Mouse (Mus musculus): ENCODE results near the gene C1qtnf6. TPM values are rescaled to one million over a fixed set of nuclear protein-coding genes. Genes with fewer than 3 reads are reported as not detected.

Gene C1qtnf6
- polyA plus RNA-seq (2014; fragmentation: Nextera tagmentation; extraction: Ambion mirVana): 5.6 and 7.3 TPM in 2 replicates

DNA sequence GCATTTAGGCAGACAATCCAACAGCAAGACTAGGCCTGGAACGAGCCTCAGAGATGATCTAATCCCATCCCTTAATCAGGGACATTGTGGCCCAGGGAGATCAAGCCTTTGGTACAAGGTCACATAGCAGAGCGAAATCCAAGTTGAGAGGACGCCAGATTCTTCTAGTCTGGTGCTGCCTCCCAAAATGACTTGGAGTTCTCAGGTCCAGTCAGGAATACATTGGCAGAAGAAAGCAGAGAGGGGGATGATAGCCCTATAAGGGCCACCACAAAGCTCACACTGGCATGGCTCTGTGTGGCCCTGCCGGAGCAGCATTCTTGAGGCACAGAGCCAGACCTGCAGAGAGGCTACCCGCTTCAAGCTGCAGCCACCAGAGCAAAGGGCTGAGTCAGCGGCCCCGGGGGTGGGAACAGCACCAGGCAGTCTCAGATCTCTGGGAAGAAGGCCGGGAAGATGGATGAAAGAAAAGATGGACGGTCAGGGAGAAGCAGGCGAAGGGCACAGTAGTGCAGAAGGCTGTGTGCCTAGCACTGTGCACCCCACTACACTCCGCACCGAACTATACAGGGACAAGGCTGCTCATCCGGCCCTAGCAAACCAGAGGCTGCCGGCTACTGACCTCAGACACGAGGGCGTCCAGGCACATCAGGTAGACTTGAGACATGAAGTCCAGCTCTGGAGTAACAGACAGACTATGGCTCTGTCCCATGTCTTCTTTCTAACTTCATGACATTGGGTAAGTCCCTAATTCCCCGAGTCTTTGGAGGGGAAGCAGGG is at the start of gene C1qtnf6:
TSS of gene C1qtnf6 (minus strand) at position 746 of the 780 bp plus-strand sequence.
- peak within 1 kb of the TSS; percentile 61 for H3K4me2 ChIP-seq (ENCODE audit: low read length)
- peak within 1 kb of the TSS; percentile 28 for H3K4me3 ChIP-seq (replicated peaks; ENCODE audit: low read depth, low read length)
- peaks cover 24% of the 10 kb centered on the region for H3K4me1 ChIP-seq (ENCODE audit: control insufficient read depth, insufficient read depth, low read length)
- peak within 1 kb of the TSS; percentile 82 for H3K27ac ChIP-seq (replicated peaks; ENCODE audit: low read depth, low read length)
- H3K36me3 ChIP-seq (ENCODE audit: control insufficient read depth, insufficient read depth, low read length): no peaks in the 10 kb centered on the region
- DNase-seq (no peak), ATAC-seq (ENCODE audit: low FRiP score, low TSS enrichment) (no peak)
- 80% methylated on average over 17 of the region's 17 CpGs for WGBS
- H3K9ac ChIP-seq (replicated peaks; ENCODE audit: low read length): peak within 1 kb of the TSS; percentile 61; the same call in 1 of the 2 replicates
- H3K9me3 ChIP-seq (ENCODE audit: control insufficient read depth, low read length): no peaks in the 10 kb centered on the region
- H3K27me3 ChIP-seq (ENCODE audit: control insufficient read depth, insufficient read depth, low read length): no peaks in the 10 kb centered on the region

DNA sequence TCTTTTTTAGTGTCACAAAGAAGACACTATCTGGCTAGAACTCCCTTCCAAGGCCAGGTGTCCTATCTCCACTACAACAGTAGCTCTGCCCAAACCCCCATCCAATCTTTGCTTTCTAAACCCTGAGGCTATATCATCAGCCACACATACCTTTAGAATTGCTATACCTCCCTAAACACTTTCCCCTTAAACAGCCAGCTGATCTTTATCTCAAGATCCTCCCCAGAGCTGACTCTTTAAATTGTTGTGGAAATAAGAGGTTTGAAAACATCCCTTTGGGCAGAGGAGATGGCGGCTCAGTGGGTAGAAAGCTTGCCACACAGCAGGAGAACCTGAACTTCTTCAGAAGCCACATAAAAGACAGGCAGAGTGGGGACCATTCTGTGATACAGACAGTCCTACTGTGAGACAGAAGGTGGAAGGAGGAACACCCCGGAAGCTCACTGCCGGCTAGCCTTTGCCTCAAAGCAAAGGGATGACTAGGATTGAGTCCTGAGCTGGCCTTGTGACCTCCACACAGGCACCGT is 45.1 kb upstream of the C1qtnf6 start:
- DNase-seq (no peak), ATAC-seq (ENCODE audit: low FRiP score, low TSS enrichment) (no peak)
- H3K4me2 ChIP-seq (ENCODE audit: low read length): no peak overlapping the region
- H3K27me3 ChIP-seq (ENCODE audit: control insufficient read depth, insufficient read depth, low read length): no peaks in the 10 kb centered on the region
- no peaks in the 10 kb centered on the region for H3K9me3 ChIP-seq (ENCODE audit: control insufficient read depth, low read length)
- no peaks in the 10 kb centered on the region for H3K36me3 ChIP-seq (ENCODE audit: control insufficient read depth, insufficient read depth, low read length)
- H3K4me1 ChIP-seq (ENCODE audit: control insufficient read depth, insufficient read depth, low read length): peaks cover 11% of the 10 kb centered on the region
- no peak overlapping the region for H3K4me3 ChIP-seq (replicated peaks; ENCODE audit: low read depth, low read length)
- H3K27ac ChIP-seq (replicated peaks; ENCODE audit: low read depth, low read length): no peak overlapping the region
- no peak overlapping the region for H3K9ac ChIP-seq (replicated peaks; ENCODE audit: low read length)
- WGBS: 51% methylated on average over 4 of the region's 4 CpGs

DNA sequence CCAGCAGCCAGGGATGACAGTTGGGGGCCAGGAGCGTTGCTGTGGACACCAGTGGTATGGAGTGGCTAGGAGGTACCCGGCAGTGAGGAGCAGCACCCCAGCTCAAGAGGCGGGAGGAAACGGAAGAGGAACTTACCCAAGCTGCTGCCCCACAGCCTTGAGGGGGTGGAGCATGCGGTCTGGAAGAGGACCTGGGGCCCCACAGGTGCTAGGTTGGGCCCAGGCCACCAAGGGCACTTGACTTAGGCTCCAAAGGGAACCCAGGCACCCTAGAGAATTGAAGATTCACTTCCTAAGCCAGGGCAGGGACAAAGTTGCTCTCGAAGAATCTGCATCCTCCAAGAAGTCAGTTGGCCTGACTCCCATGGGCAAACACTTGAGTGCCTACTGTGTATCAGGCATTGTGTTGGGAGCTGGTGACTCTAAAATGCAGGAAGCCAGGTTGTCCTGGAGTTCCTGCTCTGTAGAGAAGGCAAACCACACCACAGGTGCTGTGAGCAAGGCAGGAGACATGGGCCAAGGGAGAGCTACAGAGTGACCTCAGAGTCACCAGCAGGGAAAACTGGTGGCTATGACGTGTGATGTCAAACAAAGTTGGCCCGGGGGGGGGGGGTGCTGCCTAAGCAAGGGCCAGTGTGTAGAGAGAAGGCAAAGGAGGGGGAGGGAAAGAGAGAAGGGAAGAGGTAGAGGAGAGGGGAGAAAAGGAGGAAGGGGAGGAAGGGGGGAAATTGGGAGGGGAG is 41.6 kb upstream of the C1qtnf6 start, which contains the start of gene Rac2:
TSS of gene Rac2 (minus strand) at position 126 of the 740 bp plus-strand sequence.
- no peak within 1 kb of the TSS for H3K9ac ChIP-seq (replicated peaks; ENCODE audit: low read length)
- WGBS: 80% methylated on average over 8 of the region's 8 CpGs
- H3K4me1 ChIP-seq (ENCODE audit: control insufficient read depth, insufficient read depth, low read length): no peaks in the 10 kb centered on the region
- H3K9me3 ChIP-seq (ENCODE audit: control insufficient read depth, low read length): no peaks in the 10 kb centered on the region
- DNase-seq: no peak
- H3K4me3 ChIP-seq (replicated peaks; ENCODE audit: low read depth, low read length): no peak within 1 kb of the TSS
- no peaks in the 10 kb centered on the region for H3K36me3 ChIP-seq (ENCODE audit: control insufficient read depth, insufficient read depth, low read length)
- no peak within 1 kb of the TSS for H3K4me2 ChIP-seq (ENCODE audit: low read length)
- H3K27me3 ChIP-seq (ENCODE audit: control insufficient read depth, insufficient read depth, low read length): no peaks in the 10 kb centered on the region
- no peak for ATAC-seq (ENCODE audit: low FRiP score, low TSS enrichment)
- H3K27ac ChIP-seq (replicated peaks; ENCODE audit: low read depth, low read length): no peak within 1 kb of the TSS

DNA sequence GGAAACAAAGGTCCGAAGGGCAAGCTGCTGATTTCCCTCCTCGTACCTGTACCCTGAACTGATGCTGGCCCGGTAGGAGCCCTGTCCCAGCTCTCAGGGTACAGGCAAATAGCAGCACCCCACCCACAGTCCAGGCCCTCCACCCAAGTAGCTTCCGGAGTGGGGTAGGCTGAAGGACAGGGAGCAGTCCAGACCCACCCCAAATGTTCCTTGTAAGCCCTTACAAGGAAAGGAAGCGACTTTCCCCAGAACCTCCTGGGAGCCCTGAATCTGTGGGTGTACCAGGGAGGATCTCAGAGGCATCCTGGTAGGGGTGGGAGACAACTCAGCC is 41.0 kb upstream of the C1qtnf6 start:
- Histone ChIP-seq H3K9me3 (ENCODE audit: control insufficient read depth, low read length) (no peaks in the 10 kb centered on the region), H3K4me2 (ENCODE audit: low read length) (no peak overlapping the region), H3K4me1 (ENCODE audit: control insufficient read depth, insufficient read depth, low read length) (no peaks in the 10 kb centered on the region), H3K36me3 (ENCODE audit: control insufficient read depth, insufficient read depth, low read length) (no peaks in the 10 kb centered on the region), H3K9ac (replicated peaks; ENCODE audit: low read length) (no peak overlapping the region), H3K27me3 (ENCODE audit: control insufficient read depth, insufficient read depth, low read length) (no peaks in the 10 kb centered on the region), H3K4me3 (replicated peaks; ENCODE audit: low read depth, low read length) (no peak overlapping the region), H3K27ac (replicated peaks; ENCODE audit: low read depth, low read length) (no peak overlapping the region)
- WGBS: 91% methylated on average over 5 of the region's 5 CpGs
- ATAC-seq (ENCODE audit: low FRiP score, low TSS enrichment) (no peak), DNase-seq (no peak)

DNA sequence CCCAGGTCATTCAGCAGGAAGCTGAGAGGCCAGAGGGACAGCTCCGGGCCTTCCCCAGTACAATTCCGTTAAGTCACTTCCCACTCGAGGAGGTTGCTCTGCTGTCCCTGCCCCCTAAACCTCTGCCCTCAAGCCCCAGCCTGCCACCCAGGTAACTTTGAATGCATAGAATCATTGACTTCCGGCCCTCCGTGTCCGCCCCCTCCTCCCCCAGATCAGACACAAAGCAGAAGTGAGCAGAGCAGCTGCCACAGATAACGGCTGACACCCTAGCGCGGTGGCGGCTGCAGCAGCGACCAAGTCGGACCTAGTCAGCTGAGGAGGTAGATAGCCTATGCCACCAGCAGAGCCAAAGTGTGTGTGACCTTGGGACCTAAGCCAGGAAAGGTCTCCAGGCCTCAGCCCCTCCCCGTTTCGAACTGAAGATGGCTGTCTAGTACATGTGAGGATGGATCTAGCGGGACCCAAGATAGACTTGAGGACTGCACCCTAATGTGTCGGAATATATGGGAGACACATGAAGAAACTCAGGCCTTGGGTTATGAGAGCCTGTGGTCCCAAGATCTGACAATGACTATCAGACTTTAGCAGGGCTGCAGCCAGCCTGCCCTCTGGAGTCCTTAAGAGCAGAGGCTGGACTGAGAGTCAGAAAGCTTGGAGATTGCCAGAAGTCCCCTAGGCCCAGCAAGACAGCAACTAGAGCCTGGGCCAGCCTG is 40.5 kb upstream of the C1qtnf6 start:
- 68% methylated on average over 16 of the region's 16 CpGs for WGBS
- H3K9ac ChIP-seq (replicated peaks; ENCODE audit: low read length): no peak overlapping the region
- H3K9me3 ChIP-seq (ENCODE audit: control insufficient read depth, low read length): no peaks in the 10 kb centered on the region
- no peaks in the 10 kb centered on the region for H3K36me3 ChIP-seq (ENCODE audit: control insufficient read depth, insufficient read depth, low read length)
- DNase-seq (no peak), ATAC-seq (ENCODE audit: low FRiP score, low TSS enrichment) (no peak)
- no peak overlapping the region for H3K4me2 ChIP-seq (ENCODE audit: low read length)
- no peaks in the 10 kb centered on the region for H3K4me1 ChIP-seq (ENCODE audit: control insufficient read depth, insufficient read depth, low read length)
- H3K27me3 ChIP-seq (ENCODE audit: control insufficient read depth, insufficient read depth, low read length): no peaks in the 10 kb centered on the region
- H3K27ac ChIP-seq (replicated peaks; ENCODE audit: low read depth, low read length): no peak overlapping the region
- H3K4me3 ChIP-seq (replicated peaks; ENCODE audit: low read depth, low read length): no peak overlapping the region

DNA sequence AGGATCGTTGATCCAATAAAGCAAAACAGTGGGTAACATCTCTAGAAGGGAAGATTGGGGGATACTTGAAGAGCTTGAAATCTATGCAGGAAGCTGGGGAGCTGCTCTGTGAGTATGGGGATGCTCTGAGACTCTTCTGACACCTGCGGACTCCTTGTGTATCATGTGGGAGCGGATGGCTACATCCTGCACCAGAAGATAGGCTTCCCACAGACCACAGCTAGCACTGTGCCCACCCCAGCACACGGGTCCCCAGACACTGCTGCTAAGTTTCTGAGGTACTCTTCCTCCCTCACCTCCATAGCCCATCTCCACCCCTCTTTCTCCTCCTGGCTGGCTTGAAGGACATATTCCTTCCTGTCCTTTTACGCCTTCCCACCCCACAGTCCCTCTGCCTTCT is 39.0 kb upstream of the C1qtnf6 start:
- H3K27ac ChIP-seq (replicated peaks; ENCODE audit: low read depth, low read length): no peak overlapping the region
- no peak for ATAC-seq (ENCODE audit: low FRiP score, low TSS enrichment)
- DNase-seq: no peak
- 93% methylated on average over 5 of the region's 5 CpGs for WGBS
- no peaks in the 10 kb centered on the region for H3K27me3 ChIP-seq (ENCODE audit: control insufficient read depth, insufficient read depth, low read length)
- H3K4me2 ChIP-seq (ENCODE audit: low read length): no peak overlapping the region
- H3K9me3 ChIP-seq (ENCODE audit: control insufficient read depth, low read length): no peaks in the 10 kb centered on the region
- no peak overlapping the region for H3K4me3 ChIP-seq (replicated peaks; ENCODE audit: low read depth, low read length)
- H3K4me1 ChIP-seq (ENCODE audit: control insufficient read depth, insufficient read depth, low read length): no peaks in the 10 kb centered on the region
- no peak overlapping the region for H3K9ac ChIP-seq (replicated peaks; ENCODE audit: low read length)
- no peaks in the 10 kb centered on the region for H3K36me3 ChIP-seq (ENCODE audit: control insufficient read depth, insufficient read depth, low read length)

DNA sequence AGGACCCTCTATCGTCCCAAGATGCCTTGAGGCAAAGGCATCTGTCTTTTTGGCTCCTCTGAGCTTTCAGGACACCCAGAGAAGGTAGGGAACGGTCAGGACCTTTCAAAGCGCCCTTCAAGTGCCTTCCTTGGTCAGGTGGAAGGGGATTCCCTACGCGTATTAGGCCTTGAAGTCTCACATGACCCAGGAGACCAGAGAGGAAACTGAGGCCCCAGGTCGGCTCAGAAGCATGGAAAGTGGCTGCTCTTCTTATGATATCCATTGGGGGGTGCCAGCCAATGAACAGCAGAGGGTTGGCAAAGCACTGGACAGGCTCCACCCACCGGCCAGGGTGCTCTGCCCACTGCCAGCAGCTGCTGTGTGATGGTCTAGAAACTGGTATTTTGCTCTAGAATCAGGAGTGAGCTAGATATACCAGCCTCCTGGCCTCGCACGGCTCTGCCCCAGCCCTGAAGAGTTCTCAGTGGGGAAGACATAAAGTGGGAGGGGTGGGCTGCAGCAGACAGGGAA is 36.4 kb upstream of the C1qtnf6 start:
- WGBS: 77% methylated on average over 9 of the region's 9 CpGs
- Histone ChIP-seq H3K4me3 (replicated peaks; ENCODE audit: low read depth, low read length) (no peak overlapping the region), H3K27ac (replicated peaks; ENCODE audit: low read depth, low read length) (no peak overlapping the region), H3K4me2 (ENCODE audit: low read length) (no peak overlapping the region), H3K27me3 (ENCODE audit: control insufficient read depth, insufficient read depth, low read length) (no peaks in the 10 kb centered on the region), H3K9me3 (ENCODE audit: control insufficient read depth, low read length) (no peaks in the 10 kb centered on the region), H3K9ac (replicated peaks; ENCODE audit: low read length) (no peak overlapping the region), H3K4me1 (ENCODE audit: control insufficient read depth, insufficient read depth, low read length) (no peaks in the 10 kb centered on the region), H3K36me3 (ENCODE audit: control insufficient read depth, insufficient read depth, low read length) (no peaks in the 10 kb centered on the region)
- ATAC-seq (ENCODE audit: low FRiP score, low TSS enrichment): no peak
- DNase-seq: no peak

DNA sequence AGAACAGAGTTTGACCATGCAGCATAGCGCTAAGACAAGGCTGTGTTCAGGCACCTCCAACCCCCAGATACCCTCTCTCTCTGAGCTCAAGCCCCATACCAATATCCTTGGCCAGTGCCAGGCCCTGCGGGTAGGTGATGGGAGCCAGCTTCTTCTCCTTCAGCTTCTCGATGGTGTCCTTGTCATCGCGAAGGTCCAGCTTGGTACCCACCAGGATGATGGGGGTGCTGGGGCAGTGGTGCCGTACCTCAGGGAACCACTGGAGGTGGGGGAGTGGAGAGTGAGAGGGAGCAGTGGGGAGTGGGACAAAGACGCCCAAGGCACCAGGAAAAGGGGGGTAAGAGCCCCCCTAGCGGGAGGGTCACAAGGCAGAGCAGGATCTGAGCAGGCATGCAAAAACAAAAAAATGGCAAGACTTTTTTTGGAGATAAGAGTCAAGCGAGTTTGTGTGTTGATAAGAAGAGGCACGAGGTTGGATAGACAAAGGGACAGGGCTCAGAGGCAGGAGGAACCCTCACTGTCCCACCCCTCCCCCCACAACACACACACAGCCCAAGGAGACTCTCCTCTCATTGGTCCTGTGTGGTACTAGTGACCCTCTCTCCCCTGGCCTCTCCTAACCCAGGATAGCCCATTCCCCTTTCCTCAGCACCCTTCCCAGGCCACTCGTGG is 33.7 kb upstream of the C1qtnf6 start:
- DNase-seq: no peak
- Histone ChIP-seq H3K4me3 (replicated peaks; ENCODE audit: low read depth, low read length) (no peak overlapping the region), H3K36me3 (ENCODE audit: control insufficient read depth, insufficient read depth, low read length) (no peaks in the 10 kb centered on the region), H3K4me1 (ENCODE audit: control insufficient read depth, insufficient read depth, low read length) (no peaks in the 10 kb centered on the region), H3K27ac (replicated peaks; ENCODE audit: low read depth, low read length) (no peak overlapping the region), H3K4me2 (ENCODE audit: low read length) (no peak overlapping the region), H3K27me3 (ENCODE audit: control insufficient read depth, insufficient read depth, low read length) (no peaks in the 10 kb centered on the region), H3K9me3 (ENCODE audit: control insufficient read depth, low read length) (no peaks in the 10 kb centered on the region), H3K9ac (replicated peaks; ENCODE audit: low read length) (no peak overlapping the region)
- 76% methylated on average over 11 of the region's 11 CpGs for WGBS
- no peak for ATAC-seq (ENCODE audit: low FRiP score, low TSS enrichment)

Data from midbrain, embryonic 14.5 days (tissue).